Mouse (Mus musculus): ENCODE measurements at regions not wholly inside any gene's neighbourhood (a gene's known extent, or its start where the extent isn't known, plus 50 kb on each side); places are given as distances from the start of the nearest gene placed in this dataset.

DNA sequence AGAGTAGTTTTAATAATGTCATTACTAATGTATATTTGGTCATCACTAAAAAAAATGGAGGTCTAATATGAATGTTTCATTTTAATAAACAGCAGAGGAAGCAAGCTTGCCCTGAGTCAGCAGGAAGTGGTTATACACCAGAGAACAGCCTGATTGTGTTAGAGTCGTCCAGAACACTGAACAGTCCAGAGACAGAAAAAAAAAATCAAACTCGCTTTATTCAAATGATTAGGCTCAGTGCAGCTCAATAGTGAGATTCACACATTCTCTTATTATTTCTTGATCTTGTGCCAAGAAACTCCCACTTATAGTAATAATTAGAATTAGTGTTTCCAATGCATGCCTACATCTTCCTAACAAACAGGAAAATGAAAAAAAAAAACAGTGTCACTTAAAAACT lies 194.9 kb upstream of the Snx7 start:
- H3K79me2 ChIP-seq (replicated peaks; ENCODE audit: control insufficient read depth, insufficient read depth, low read length), result no peaks in the 10 kb centered on the region
- intact Hi-C loops (cut with DNase I), result no loop called here
- H3K4me3 ChIP-seq, result no peak overlapping the region
- no peaks in the 10 kb centered on the region for H3K27me3 ChIP-seq (ENCODE audit: control insufficient read depth, insufficient read depth, low read length)
- no peaks in the 10 kb centered on the region for H3K36me3 ChIP-seq (ENCODE audit: control insufficient read depth, insufficient read depth, low read length)
- no peak overlapping the region for H3K27ac ChIP-seq
- 24% methylated on average over 2 of the region's 2 CpGs for WGBS
- DNase-seq, result no peak
- H3K4me1 ChIP-seq (ENCODE audit: control insufficient read depth, insufficient read depth, low read length), result no peaks in the 10 kb centered on the region
- TF ChIP-seq EP300 (IDR thresholded peaks at IDR 0.05; ENCODE audit: insufficient read depth, low read depth, low read length) (no peak), CTCF (IDR thresholded peaks at IDR 0.05) (no peak), POLR2A (IDR thresholded peaks at IDR 0.05; ENCODE audit: insufficient read depth, low read depth, low read length) (no peak)
- H3K9ac ChIP-seq (ENCODE audit: low read depth, low read length), result no peak overlapping the region

GRCm38 (mm10) chr3:118062569-118062968 lies 193.8 kb upstream of the Snx7 start:
- intact Hi-C loops (cut with DNase I), result no loop called here
- no peak for DNase-seq
- Histone ChIP-seq H3K79me2 (replicated peaks; ENCODE audit: control insufficient read depth, insufficient read depth, low read length) (no peaks in the 10 kb centered on the region), H3K36me3 (ENCODE audit: control insufficient read depth, insufficient read depth, low read length) (no peaks in the 10 kb centered on the region), H3K4me3 (no peak overlapping the region), H3K27ac (no peak overlapping the region), H3K27me3 (ENCODE audit: control insufficient read depth, insufficient read depth, low read length) (no peaks in the 10 kb centered on the region), H3K9ac (ENCODE audit: low read depth, low read length) (no peak overlapping the region), H3K4me1 (ENCODE audit: control insufficient read depth, insufficient read depth, low read length) (no peaks in the 10 kb centered on the region)
- 88% methylated on average over 1 of the region's 1 CpGs for WGBS
- TF ChIP-seq EP300 (IDR thresholded peaks at IDR 0.05; ENCODE audit: insufficient read depth, low read depth, low read length) (no peak), POLR2A (IDR thresholded peaks at IDR 0.05; ENCODE audit: insufficient read depth, low read depth, low read length) (no peak), CTCF (IDR thresholded peaks at IDR 0.05) (no peak)

DNA sequence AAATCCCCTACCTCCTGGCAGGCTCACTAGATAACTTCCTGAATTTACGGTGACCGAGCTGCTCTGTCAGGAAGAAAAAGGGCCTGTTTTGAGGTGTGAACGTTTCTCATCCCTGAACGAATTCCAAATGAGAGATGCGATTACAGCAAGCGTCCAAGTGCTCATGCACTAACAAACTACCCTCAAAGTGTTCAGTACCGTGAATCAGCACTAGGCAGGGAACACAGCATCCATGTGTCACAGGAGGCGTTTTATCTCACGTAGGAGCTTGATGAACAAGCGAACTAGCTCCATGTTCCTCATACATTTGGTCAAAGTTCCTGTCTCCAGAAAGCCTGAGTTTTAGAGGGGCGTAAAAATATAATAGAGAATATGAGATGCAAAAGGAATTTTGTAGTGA lies 178.3 kb upstream of the Snx7 start:
- Histone ChIP-seq H3K36me3 (ENCODE audit: control insufficient read depth, insufficient read depth, low read length) (no peaks in the 10 kb centered on the region), H3K4me3 (no peak overlapping the region), H3K9ac (ENCODE audit: low read depth, low read length) (no peak overlapping the region), H3K27ac (no peak overlapping the region), H3K79me2 (replicated peaks; ENCODE audit: control insufficient read depth, insufficient read depth, low read length) (no peaks in the 10 kb centered on the region), H3K27me3 (ENCODE audit: control insufficient read depth, insufficient read depth, low read length) (no peaks in the 10 kb centered on the region), H3K4me1 (ENCODE audit: control insufficient read depth, insufficient read depth, low read length) (no peaks in the 10 kb centered on the region)
- 71% methylated on average over 11 of the region's 11 CpGs for WGBS
- TF ChIP-seq CTCF (IDR thresholded peaks at IDR 0.05) (no peak), POLR2A (IDR thresholded peaks at IDR 0.05; ENCODE audit: insufficient read depth, low read depth, low read length) (no peak), EP300 (IDR thresholded peaks at IDR 0.05; ENCODE audit: insufficient read depth, low read depth, low read length) (no peak)
- intact Hi-C loops (cut with DNase I), result no loop called here
- no peak for DNase-seq

DNA sequence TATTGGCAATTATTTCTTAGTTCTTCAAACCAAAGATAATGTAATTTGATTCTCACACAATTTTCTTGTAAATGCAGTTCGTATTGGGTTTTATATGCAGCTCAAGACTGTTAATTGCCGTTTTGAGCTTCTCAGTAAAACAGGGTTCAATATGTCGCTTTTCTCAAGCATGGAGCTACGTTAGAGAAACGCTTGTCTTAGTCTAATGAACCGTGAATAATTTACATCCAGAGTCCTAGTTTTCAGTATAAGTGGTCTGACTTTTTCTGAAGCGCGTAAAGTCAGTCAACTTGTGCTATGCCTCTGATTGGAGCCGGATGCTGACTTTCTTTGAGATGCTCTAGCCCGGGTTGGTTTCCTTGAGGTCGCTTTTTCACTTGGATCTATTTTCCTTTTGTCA lies 177.8 kb upstream of the Snx7 start:
- no peak overlapping the region for H3K9ac ChIP-seq (ENCODE audit: low read depth, low read length)
- no peak for DNase-seq
- intact Hi-C loops (cut with DNase I), result no loop called here
- no peaks in the 10 kb centered on the region for H3K36me3 ChIP-seq (ENCODE audit: control insufficient read depth, insufficient read depth, low read length)
- H3K4me1 ChIP-seq (ENCODE audit: control insufficient read depth, insufficient read depth, low read length), result no peaks in the 10 kb centered on the region
- no peaks in the 10 kb centered on the region for H3K79me2 ChIP-seq (replicated peaks; ENCODE audit: control insufficient read depth, insufficient read depth, low read length)
- TF ChIP-seq EP300 (IDR thresholded peaks at IDR 0.05; ENCODE audit: insufficient read depth, low read depth, low read length) (no peak), POLR2A (IDR thresholded peaks at IDR 0.05; ENCODE audit: insufficient read depth, low read depth, low read length) (no peak), CTCF (IDR thresholded peaks at IDR 0.05) (no peak)
- 88% methylated on average over 11 of the region's 11 CpGs for WGBS
- no peak overlapping the region for H3K4me3 ChIP-seq
- H3K27me3 ChIP-seq (ENCODE audit: control insufficient read depth, insufficient read depth, low read length), result no peaks in the 10 kb centered on the region
- H3K27ac ChIP-seq, result no peak overlapping the region

- Histone ChIP-seq H3K4me3 (no peak overlapping the region), H3K27me3 (ENCODE audit: control insufficient read depth, insufficient read depth, low read length) (no peaks in the 10 kb centered on the region), H3K9ac (ENCODE audit: low read depth, low read length) (no peak overlapping the region), H3K27ac (no peak overlapping the region), H3K79me2 (replicated peaks; ENCODE audit: control insufficient read depth, insufficient read depth, low read length) (no peaks in the 10 kb centered on the region), H3K36me3 (ENCODE audit: control insufficient read depth, insufficient read depth, low read length) (no peaks in the 10 kb centered on the region), H3K4me1 (ENCODE audit: control insufficient read depth, insufficient read depth, low read length) (no peaks in the 10 kb centered on the region)
- intact Hi-C loops (cut with DNase I), result no loop called here
- WGBS, result 82% methylated on average over 7 of the region's 7 CpGs
- no peak for TF ChIP-seq CTCF (IDR thresholded peaks at IDR 0.05)
- TF ChIP-seq EP300 (IDR thresholded peaks at IDR 0.05; ENCODE audit: insufficient read depth, low read depth, low read length), result no peak
- no peak for TF ChIP-seq POLR2A (IDR thresholded peaks at IDR 0.05; ENCODE audit: insufficient read depth, low read depth, low read length)
- DNase-seq, result no peak
Observed at GRCm38 (mm10) chr3:118036501-118036900, 167.8 kb upstream of the Snx7 start.

- Histone ChIP-seq H3K27me3 (ENCODE audit: control insufficient read depth, insufficient read depth, low read length) (no peaks in the 10 kb centered on the region), H3K9ac (ENCODE audit: low read depth, low read length) (no peak overlapping the region), H3K27ac (no peak overlapping the region), H3K4me1 (ENCODE audit: control insufficient read depth, insufficient read depth, low read length) (no peaks in the 10 kb centered on the region), H3K4me3 (no peak overlapping the region), H3K36me3 (ENCODE audit: control insufficient read depth, insufficient read depth, low read length) (no peaks in the 10 kb centered on the region), H3K79me2 (replicated peaks; ENCODE audit: control insufficient read depth, insufficient read depth, low read length) (no peaks in the 10 kb centered on the region)
- DNase-seq, result no peak
- TF ChIP-seq EP300 (IDR thresholded peaks at IDR 0.05; ENCODE audit: insufficient read depth, low read depth, low read length), result no peak
- TF ChIP-seq CTCF (IDR thresholded peaks at IDR 0.05), result no peak
- no peak for TF ChIP-seq POLR2A (IDR thresholded peaks at IDR 0.05; ENCODE audit: insufficient read depth, low read depth, low read length)
- 66% methylated on average over 4 of the region's 4 CpGs for WGBS
- intact Hi-C loops (cut with DNase I), result no loop called here
Observed at GRCm38 (mm10) chr3:117995401-117995800, 126.7 kb upstream of the Snx7 start.

All from heart, adult 2 months (tissue).